Mouse (Mus musculus): Measurements from ENCODE around the gene Erfe. TPM values are rescaled to one million over a fixed set of nuclear protein-coding genes. Genes with fewer than 3 reads are reported as not detected.
A peak's percentile ranks its signal among the peaks of the same experiment; 100 is the strongest.

Gene Erfe
- total RNA-seq (2014; rRNA removed) (0.11 TPM in 1 of 2 replicates, not detected in the other), polyA plus RNA-seq (2015; fragmentation: Nextera tagmentation; extraction: Ambion mirVana) (0.31 and 0.45 TPM in 2 replicates)

GRCm38 (mm10) chr1:91366215-91367108, at the start of gene Erfe:
Gene Erfe, plus strand, starts transcription at chr1:91366430.
- ATAC-seq (ENCODE audit: low FRiP score) = no peak; the same call in 1 of the 2 replicates
- TF ChIP-seq CTCF (IDR thresholded peaks at IDR 0.05) = peak; percentile 68
- Histone ChIP-seq H3K4me2 (ENCODE audit: low read depth, low read length, poor library complexity, severe bottlenecking) (peak within 1 kb of the TSS; percentile 61), H3K4me1 (ENCODE audit: insufficient read depth, low read length) (peaks cover 3% of the 10 kb centered on the region; the same call in 1 of the 2 replicates), H3K9ac (replicated peaks; ENCODE audit: low read length, poor library complexity, severe bottlenecking) (peak within 1 kb of the TSS; percentile 48; the same call in 1 of the 2 replicates), H3K27ac (ENCODE audit: low read depth, low read length) (no peak within 1 kb of the TSS), H3K9me3 (ENCODE audit: low read length) (no peaks in the 10 kb centered on the region), H3K27me3 (ENCODE audit: insufficient read depth, low read length) (0 out of 2 replicates have a peak, but pooled peaks cover 3% of the 10 kb centered on the region), H3K36me3 (ENCODE audit: insufficient read depth, low read length) (peaks cover 10% of the 10 kb centered on the region; the same call in 1 of the 2 replicates), H3K4me3 (ENCODE audit: low read depth, low read length) (peak within 1 kb of the TSS; percentile 32)
- WGBS = 1% methylated on average over 62 of the region's 68 CpGs
- peak; percentile 35 for DNase-seq (ENCODE audit: low spot score)

- TF ChIP-seq CTCF (IDR thresholded peaks at IDR 0.05) = no peak
- 91% methylated on average over 6 of the region's 6 CpGs for WGBS
- Histone ChIP-seq H3K9ac (replicated peaks; ENCODE audit: low read length, poor library complexity, severe bottlenecking) (no peak overlapping the region), H3K4me1 (ENCODE audit: insufficient read depth, low read length) (no peaks in the 10 kb centered on the region), H3K4me2 (ENCODE audit: low read depth, low read length, poor library complexity, severe bottlenecking) (no peak overlapping the region), H3K9me3 (ENCODE audit: low read length) (no peaks in the 10 kb centered on the region), H3K27ac (ENCODE audit: low read depth, low read length) (no peak overlapping the region), H3K27me3 (ENCODE audit: insufficient read depth, low read length) (no peaks in the 10 kb centered on the region), H3K36me3 (ENCODE audit: insufficient read depth, low read length) (peaks cover 3% of the 10 kb centered on the region; the same call in 1 of the 2 replicates), H3K4me3 (ENCODE audit: low read depth, low read length) (no peak overlapping the region)
- ATAC-seq (ENCODE audit: low FRiP score) (no peak), DNase-seq (ENCODE audit: low spot score) (no peak)
Measured at GRCm38 (mm10) chr1:91317656-91318055, 48.6 kb upstream of the Erfe start.

- no peak for DNase-seq (ENCODE audit: low spot score)
- TF ChIP-seq CTCF (IDR thresholded peaks at IDR 0.05) = no peak
- WGBS = 78% methylated on average over 19 of the region's 19 CpGs
Measured at GRCm38 (mm10) chr1:91321760-91322438, 44.3 kb upstream of the Erfe start, which contains the start of gene Espnl. Gene Espnl, plus strand, starts transcription at chr1:91322075.

DNA sequence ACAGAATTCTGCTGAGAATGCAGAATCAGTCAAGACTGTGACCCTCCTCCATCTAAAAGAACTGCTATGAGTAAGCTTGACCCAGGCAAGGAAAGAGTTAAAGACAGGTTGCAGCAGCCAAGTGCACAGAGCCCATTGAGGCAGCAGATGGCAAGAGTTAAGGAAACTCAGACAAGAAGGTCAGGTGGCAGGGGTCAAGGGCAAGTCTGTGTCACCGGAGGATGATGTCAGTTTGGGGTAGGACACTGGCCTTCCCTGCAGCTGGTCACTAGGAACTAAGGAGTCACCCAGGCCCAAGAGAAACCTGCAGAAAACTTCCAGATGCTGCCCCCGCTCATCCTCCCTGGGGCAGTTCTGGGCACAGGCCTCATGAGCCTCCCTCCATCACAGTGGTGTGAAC, 41.6 kb upstream of the Erfe start:
- 73% methylated on average over 2 of the region's 2 CpGs for WGBS
- DNase-seq (ENCODE audit: low spot score) = no peak
- no peak for ATAC-seq (ENCODE audit: low FRiP score)
- no peaks in the 10 kb centered on the region for H3K36me3 ChIP-seq (ENCODE audit: insufficient read depth, low read length)
- H3K9ac ChIP-seq (replicated peaks; ENCODE audit: low read length, poor library complexity, severe bottlenecking) = no peak overlapping the region
- TF ChIP-seq CTCF (IDR thresholded peaks at IDR 0.05) = no peak
- H3K27ac ChIP-seq (ENCODE audit: low read depth, low read length) = no peak overlapping the region
- no peaks in the 10 kb centered on the region for H3K27me3 ChIP-seq (ENCODE audit: insufficient read depth, low read length)
- H3K4me1 ChIP-seq (ENCODE audit: insufficient read depth, low read length) = no peaks in the 10 kb centered on the region
- no peak overlapping the region for H3K4me2 ChIP-seq (ENCODE audit: low read depth, low read length, poor library complexity, severe bottlenecking)
- no peak overlapping the region for H3K4me3 ChIP-seq (ENCODE audit: low read depth, low read length)
- H3K9me3 ChIP-seq (ENCODE audit: low read length) = no peaks in the 10 kb centered on the region

More at GRCm38 (mm10) chr1:91321760-91322438, 44.3 kb upstream of the Erfe start, which contains the start of gene Espnl:
- Histone ChIP-seq H3K36me3 (ENCODE audit: insufficient read depth, low read length) (no peaks in the 10 kb centered on the region), H3K27ac (ENCODE audit: low read depth, low read length) (no peak within 1 kb of the TSS), H3K9ac (replicated peaks; ENCODE audit: low read length, poor library complexity, severe bottlenecking) (no peak within 1 kb of the TSS), H3K9me3 (ENCODE audit: low read length) (no peaks in the 10 kb centered on the region), H3K4me3 (ENCODE audit: low read depth, low read length) (no peak within 1 kb of the TSS), H3K4me2 (ENCODE audit: low read depth, low read length, poor library complexity, severe bottlenecking) (no peak within 1 kb of the TSS), H3K27me3 (ENCODE audit: insufficient read depth, low read length) (no peaks in the 10 kb centered on the region), H3K4me1 (ENCODE audit: insufficient read depth, low read length) (no peaks in the 10 kb centered on the region)
- ATAC-seq (ENCODE audit: low FRiP score) = no peak

GRCm38 (mm10) chr1:91325488-91326042, 40.7 kb upstream of the Erfe start:
- Histone ChIP-seq H3K4me3 (ENCODE audit: low read depth, low read length) (no peak overlapping the region), H3K27ac (ENCODE audit: low read depth, low read length) (no peak overlapping the region), H3K9me3 (ENCODE audit: low read length) (no peaks in the 10 kb centered on the region), H3K4me2 (ENCODE audit: low read depth, low read length, poor library complexity, severe bottlenecking) (no peak overlapping the region), H3K9ac (replicated peaks; ENCODE audit: low read length, poor library complexity, severe bottlenecking) (no peak overlapping the region), H3K27me3 (ENCODE audit: insufficient read depth, low read length) (no peaks in the 10 kb centered on the region), H3K4me1 (ENCODE audit: insufficient read depth, low read length) (no peaks in the 10 kb centered on the region), H3K36me3 (ENCODE audit: insufficient read depth, low read length) (no peaks in the 10 kb centered on the region)
- ATAC-seq (ENCODE audit: low FRiP score) (no peak), DNase-seq (ENCODE audit: low spot score) (no peak)
- no peak for TF ChIP-seq CTCF (IDR thresholded peaks at IDR 0.05)
- WGBS = 76% methylated on average over 4 of the region's 4 CpGs

Data from midbrain, postnatal 0 days (tissue).